Mouse (Mus musculus) cortical plate, adult 2 months (tissue): Measurements from ENCODE around the gene Fut8.

Experiments used
- CTCF ChIP-seq: fragments of 200-500 bp; IDR thresholded peaks from 2 replicates; pipeline ENCODE4 v1.5.1; 2011; ENCODE audit warnings: mild to moderate bottlenecking, control low read depth, low read length; ENCODE audit not compliant: insufficient read depth; ENCODE audit errors: extremely low read depth
- POLR2A ChIP-seq: fragments of 200-500 bp; IDR thresholded peaks from 2 replicates; pipeline ENCODE4 v1.6.1; 2011; ENCODE audit warnings: mild to moderate bottlenecking, low read length, control low read depth; ENCODE audit not compliant: insufficient read depth; ENCODE audit errors: extremely low read depth

GRCm38 (mm10) chr12:77324142-77324541, 86.2 kb downstream of the Fut8 start:
- TF ChIP-seq POLR2A (no peak), CTCF (no peak)
